Mouse (Mus musculus): ENCODE measurements around the gene Chst11.
"Not testable (repeated sequence)": the region's sequence is repeated elsewhere in the genome, so short reads cannot be mapped to it uniquely, and the experiment has no call there.

The Chst11 gene

DNA sequence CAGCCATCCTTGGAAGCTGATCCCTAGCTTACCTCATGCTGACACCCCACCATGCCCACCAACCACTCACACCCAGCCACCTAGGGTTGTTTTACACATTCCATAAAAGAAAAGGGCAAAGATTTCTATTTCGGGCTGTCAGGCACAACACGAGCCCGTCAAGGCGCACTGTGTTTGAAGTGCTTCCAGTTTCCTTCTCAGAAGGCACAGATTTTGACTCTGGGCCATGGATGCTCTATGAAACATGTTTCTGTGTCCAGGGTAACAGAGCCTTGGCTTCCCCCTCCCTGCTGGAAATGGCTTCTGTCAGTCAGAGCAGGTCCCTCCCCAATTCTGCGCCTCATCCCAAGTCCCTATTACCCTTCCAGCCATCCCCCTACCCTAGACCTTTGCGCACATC is 125.7 kb downstream of the Chst11 start:
- DNase-seq (ENCODE audit: low spot score): no peak

DNA sequence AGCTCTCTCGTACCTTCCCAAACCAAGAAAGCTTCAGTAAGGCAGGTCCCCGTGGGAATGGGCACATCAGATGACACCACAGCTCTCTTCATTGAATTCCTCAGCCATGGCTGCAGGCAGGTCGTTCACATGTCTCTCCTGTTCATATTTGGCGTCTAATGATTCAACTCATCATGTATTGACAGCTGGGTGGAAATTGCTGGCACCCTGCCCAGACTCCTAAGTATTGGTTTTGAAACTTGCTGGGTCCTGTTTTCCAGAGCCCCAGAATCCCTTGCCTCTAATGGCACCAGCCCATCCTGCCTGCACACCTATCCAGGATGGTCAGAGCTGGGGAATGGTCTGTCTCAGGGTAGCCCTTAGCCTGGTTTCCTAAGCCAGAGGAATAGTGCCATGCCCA is 127.0 kb downstream of the Chst11 start:
- DNase-seq (ENCODE audit: low spot score): no peak

DNA sequence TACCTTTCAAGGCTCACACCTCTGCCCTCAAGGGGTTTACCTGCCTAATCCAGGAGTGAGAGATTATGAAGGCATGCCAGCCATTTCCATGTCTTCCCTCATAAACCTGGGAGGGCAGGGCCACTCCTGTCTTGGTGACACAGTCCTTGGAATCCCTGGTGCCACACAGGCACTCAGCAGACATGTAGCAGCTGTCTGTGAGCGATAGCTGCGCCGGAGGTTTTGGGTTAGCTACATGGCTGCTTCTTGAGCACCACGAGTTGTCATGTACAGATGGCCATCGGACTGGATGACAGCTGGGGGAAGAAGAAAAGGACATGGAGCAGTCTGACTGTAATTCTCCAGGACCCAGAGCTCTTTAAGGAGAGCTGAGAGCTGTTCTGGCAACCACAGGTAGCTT is 129.3 kb downstream of the Chst11 start:
- no peak for DNase-seq (ENCODE audit: low spot score)

DNA sequence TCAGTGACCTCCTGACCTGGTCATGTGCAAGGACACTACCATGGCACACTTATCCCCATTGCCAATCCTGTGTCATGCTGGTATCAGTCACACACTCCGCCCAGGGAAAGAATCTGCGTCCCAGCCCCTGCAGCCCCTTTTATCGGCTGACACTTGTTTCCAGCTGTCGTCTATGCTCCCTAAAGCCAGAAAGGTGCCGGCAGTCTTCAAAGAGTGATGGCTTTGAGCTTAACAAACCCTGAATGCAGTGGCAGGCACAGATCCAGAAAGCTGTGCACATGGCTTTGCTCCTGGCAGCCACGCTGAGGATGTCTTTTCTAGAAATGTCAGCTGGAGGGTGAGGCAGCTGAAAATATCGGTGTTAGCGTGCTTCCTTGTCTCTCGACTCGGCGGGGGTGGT is 131.6 kb downstream of the Chst11 start:
- DNase-seq (ENCODE audit: low spot score): no peak

DNA sequence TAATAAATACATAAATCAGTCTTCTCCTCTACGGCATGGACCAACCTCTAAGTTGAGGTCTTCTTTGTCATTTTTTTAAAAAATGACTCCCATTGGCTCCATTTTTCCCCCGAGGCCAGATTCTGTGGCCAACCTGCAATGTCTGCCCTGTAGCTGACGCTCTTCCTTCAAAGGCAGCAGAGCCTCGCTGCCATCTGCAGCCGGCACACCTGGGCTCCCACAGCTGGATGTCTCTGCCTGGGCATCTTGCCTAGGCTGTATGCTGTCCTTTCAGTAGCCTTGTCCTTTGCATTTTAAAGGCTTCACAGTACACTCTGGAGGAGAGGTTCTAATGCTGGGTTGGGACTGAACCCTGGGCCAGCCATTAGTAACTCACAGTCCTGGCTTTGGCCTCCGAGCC is 132.6 kb downstream of the Chst11 start:
- DNase-seq (ENCODE audit: low spot score): no peak

DNA sequence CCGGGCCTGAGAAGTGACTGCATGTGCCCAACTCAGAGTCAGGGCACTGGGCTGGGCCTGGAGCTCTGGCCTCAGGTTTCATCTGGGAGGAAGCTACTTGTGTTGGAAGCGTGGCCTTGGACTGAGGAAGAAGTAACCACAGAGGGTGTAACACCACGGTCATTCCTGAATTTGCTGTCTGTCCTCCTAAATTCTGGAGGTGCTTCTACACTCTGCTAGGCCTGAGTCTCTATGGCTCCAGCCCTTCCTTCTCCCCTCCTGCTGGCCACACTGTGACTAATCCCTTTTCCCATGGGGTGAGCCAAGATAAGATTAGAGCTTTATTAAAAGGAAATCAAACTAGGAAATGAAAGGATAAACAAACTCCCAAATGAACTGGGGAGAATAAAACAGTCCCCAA is 133.3 kb downstream of the Chst11 start:
- peak; percentile 24 for DNase-seq (ENCODE audit: low spot score)

DNA sequence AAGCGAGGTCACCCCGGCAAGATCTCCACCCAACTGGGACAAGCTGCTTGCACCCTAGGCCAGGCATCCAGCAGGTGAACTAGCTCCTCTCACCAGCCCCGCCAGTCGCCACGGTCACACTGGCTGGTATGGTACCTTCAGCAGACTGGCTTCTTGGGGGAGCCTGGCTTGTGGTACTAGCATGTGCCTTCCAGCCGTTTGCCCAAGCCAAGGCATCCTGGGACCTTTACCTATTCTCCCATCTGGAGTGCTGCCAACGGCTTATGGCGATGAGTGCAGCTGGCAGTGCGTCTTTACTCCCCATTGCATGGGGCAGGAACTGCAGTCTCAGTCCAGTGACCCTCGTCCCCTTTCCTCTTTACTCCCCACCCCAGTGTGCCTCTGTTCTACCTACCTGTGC is 133.7 kb downstream of the Chst11 start:
- no peak for DNase-seq (ENCODE audit: low spot score)

DNA sequence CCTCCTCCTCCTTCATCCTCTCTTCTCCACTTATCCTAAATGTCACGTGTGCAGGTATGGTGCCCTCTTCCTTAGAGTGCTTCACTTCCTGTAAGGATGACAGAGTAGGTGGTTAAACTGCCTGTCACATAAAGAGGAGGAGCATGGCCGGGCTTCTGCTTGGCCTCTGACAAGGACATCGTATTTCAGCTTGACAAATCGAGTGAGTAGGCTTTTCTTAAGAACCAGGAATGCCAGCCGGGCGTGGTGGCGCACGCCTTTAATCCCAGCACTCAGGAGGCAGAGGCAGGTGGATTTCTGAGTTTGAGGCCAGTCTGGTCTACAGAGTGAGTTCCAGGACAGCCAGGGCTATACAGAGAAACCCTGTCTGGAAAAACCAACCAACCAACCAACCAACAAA is 134.2 kb downstream of the Chst11 start:
- not testable (repeated sequence) for DNase-seq (ENCODE audit: low spot score)

DNA sequence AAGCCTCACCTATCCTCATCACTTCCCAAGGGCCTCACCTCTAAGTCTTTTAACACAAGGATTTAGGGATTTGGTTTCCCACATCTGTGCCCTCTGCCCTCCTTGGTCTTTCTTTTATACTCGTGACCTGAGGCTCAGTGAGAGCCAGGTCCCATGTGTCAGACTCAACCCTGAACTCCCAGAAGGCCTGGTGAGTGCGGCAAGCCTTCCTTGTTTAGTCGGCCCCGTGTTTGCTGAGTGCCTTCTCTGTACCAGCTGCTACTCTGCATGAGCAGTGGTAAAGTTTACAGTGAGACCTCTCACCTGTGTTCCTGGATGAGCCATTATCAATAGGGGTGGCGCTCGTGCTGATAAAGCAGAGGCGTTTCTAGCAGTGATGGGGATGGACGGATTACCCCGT is 134.6 kb downstream of the Chst11 start:
- DNase-seq (ENCODE audit: low spot score): no peak

DNA sequence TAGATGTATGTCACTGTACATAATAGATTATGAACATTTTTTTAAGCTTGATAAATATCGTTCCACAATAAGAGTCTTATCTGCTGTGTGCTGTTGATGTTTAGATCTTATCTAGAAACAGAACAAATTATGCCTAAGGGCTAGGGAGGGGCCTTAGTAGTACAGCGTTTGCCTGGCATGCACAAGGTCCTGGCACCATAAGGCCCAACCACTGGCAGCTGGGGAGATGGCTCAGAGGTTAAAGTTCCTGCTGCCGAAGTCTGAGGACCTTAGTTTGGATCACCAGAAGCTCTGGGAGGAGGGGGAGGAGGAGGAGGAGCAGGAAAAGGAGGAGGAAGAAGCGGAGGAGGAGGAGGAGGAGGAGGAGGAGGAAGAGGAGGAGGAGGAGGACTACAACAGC is 135.6 kb downstream of the Chst11 start:
- DNase-seq (ENCODE audit: low spot score): peak; percentile 23

DNA sequence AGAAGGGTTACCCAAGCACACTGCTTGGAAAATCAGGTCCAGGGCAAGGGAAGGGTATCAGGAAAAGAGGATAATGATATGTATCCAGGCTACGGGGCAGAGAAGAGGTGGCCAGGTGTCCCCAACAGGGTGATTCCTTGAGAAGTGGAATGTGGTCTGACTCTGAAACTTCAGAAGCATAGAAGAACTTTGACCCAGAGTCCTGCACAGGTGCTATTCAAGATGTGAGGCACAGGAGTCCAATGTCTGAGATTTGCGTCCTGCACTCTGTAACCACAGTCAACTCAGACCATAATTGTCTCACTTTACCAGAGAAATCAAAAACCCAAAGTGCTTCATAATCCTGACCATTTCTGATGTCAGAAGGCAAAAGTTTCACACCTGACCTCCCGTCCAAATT is 139.3 kb downstream of the Chst11 start:
- no peak for DNase-seq (ENCODE audit: low spot score)

DNA sequence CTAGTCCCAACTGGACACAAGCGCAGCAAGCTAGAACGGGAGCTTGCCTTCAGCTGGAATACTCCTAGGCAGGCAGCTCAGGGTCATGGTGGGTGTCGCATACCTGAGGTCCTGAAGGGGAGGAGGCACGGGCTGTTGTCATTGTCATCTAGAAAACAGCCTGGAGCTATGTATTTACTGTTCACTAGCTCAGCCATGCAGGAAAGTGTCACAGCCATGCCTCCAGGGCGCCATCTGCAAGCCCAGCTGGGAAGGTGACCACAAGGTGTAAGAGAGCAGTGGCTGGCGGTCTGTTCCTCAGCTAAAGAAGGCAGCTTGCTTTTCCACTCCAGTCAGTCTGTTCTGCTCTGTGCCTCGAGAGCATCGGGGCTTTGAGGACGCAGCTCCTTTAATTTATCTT is 141.1 kb downstream of the Chst11 start:
- DNase-seq (ENCODE audit: low spot score): no peak

DNA sequence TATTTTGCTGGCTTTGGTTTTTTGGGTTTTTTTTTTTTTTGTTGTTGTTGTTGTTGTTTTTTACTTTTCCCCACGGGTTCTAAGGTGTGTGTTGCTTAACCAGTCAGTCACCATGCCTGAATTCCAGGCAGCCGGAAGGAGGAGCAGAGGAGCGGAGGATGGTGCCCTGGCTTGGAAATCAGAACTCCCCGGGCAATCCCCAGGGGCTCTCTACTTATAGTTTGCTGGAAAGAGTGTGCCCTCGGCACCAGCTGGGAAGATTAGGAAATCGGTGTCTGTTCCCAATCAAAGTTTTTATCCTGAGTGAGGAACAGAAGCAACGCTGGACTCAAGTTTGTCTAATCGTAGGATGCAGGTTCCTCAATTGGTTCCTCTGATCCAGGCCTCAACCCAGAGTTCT is 143.1 kb downstream of the Chst11 start:
- DNase-seq (ENCODE audit: low spot score): no peak

DNA sequence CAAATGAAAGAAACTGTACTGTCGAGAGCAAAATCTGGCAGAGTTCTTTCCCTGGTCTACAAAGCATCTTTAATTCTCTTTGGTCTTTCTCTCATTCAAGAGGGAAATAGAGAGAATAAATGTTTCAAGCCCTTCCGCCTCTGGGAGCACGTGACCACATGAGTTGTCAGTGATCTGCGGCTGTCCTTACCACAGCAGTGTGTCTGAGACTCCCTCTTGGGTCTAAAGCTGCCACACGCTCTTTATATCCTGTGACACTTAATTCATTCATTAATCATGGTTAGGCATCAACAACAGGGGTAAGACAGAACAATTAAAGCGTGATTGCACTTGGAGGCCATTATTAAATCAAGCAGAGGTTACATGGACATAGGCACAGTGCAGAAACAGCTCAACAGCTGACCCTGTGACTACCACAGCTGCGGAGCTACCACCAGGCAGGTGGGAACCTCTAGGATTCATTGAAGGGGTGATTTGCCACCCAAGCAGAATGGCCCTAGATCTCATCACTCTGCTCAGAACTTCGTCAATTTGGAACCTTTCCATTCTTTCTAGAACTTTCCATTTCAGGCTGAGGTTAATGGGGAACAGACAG is 144.4 kb downstream of the Chst11 start:
- no peak for DNase-seq (ENCODE audit: low spot score)

DNA sequence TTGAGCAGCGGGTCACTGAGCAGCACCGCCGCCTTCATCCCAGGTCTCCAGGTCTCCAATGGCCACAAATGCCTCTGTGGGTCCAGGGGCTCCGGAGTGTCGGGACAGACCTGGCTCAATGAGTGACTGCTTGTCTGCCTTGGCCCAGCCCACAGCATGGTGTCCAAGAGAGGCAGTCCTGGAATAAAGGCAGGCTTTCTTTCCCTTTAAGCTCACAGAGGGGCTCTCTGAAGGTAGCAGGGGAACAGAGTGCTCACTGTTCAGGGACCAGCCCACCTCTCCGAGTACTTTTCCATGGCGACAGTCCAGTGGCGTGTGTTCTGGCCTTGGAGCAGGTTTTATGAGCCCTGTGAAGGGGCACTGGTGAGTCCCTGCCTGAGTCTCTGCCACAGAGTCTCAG is 145.3 kb downstream of the Chst11 start:
- DNase-seq (ENCODE audit: low spot score): no peak

DNA sequence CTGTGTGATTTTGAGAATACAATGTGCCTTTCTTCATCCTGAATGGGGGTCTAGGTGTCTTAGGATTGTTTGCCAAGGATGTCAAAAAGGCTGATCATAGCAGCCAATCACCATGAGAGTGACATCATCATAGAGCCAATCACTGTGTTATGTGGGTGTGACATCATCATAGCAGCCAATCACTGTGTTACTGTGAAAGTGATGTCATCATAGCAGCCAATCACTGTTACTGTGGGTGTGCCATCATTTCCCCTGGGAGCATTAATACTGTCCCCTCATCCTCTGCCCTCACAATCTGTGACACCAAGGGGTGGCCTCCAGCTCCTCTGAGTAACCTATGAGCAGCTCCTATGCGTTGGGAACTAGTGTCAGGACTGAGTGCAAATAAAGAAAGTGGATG is 146.6 kb downstream of the Chst11 start:
- no peak for DNase-seq (ENCODE audit: low spot score)

DNA sequence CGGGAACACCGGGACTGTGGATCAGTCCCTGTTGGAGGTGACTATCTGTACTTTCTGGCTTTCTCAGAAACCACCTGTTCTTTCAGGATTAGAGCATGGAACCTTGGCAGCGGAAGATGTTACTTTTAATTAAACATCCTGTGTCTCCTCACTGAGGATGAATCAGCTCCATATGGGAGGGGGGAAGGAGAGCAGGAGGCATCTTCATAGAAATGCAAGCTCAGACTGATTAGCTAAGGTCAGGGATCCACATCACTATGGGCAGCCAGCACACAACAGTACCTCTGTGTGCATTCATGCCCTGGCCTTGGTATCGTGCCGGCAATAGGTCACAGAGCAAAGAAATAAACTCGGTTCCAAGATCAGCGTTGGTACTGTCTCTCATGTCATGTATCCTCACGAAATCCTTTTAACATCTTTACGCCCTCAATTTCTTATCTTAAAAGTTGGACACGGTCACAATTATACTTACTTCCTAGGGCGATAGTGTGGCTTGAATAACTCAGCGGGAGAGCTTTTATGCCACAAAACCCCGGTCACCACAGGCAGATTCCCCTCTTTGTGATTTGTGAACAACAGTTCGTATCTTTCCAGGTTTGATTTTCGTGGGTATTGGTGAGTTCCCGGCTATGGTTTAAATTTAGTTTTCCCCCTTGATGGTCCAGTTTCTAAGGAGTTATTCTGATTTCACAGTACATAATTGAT is 148.7 kb downstream of the Chst11 start:
- no peak for DNase-seq (ENCODE audit: low spot score)

DNA sequence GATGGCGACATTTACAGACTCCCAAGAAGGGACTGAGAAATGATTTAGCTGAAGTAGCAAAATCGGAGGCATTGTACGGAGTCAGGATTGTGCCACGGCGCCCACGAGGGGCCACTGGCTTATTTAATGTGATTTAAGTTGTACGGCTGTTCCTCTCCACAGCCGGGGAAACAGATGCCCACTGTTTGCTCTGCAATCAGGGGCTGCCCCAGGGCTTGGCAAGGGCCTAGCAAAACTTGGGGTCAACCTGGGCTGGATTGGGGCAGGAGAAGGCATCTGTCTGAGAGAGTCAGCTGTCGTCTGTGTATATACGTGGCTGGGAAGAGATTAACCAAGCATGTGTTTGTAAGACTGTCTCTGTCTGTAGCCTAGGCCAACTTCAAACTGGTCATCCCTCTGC is 149.6 kb downstream of the Chst11 start:
- DNase-seq (ENCODE audit: low spot score): no peak

DNA sequence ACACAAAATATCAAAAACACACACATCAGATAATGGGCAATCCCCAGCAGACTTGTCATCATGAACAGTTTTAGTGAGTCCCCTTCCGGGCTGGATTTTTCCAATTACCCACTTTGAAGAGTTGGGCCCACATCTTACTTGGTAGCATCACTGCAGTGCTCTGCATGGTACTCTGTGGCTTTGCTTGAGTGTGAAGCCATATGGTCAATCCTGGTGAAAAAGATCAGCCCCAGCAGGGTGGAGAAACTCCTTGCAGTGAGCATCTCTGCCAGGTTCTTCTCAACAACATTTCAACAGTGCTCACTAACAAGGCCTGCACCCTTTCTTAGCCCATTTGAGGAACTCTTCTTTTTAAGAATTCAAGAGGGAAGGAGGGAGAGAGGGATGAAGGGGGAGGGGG is 150.7 kb downstream of the Chst11 start:
- DNase-seq (ENCODE audit: low spot score): no peak

DNA sequence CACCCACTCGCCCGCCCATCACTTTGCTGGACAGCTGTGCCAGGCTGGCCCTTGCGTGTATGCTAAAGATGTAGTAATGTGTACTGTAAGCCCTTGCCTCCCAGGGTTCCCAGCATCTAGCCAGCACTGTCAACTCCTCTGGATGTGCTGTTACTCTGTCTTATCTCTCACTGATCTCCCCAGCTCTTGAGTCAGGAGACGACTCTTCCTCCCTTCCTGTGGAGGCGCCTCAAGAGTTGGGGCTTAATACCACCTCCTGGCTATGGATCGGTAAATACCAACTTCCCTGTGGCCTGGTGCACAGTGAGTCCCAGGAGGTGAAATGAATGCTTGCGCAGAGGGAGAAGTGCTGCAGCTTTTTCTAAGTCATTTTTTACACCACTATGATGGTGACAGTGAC is 151.8 kb downstream of the Chst11 start:
- DNase-seq (ENCODE audit: low spot score): no peak

DNA sequence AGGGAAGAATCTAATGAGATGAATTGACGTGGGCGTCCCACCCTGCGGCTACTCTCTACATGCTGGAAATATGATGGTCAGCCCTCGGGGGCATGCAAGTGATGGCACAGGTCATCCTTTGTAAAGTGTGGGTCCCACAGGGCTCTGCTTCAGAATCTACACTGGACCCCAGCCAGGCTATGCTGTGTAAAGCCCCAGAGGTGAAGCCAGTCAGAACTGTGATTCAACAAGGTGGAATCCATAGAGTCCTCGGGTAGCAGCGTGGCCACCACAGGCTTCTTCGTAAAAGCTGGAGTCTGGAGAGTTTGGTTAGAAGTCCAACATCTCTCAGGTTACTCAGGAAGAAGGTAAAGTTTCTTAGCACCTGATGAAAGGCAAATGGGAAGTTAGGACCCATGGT is 154.0 kb downstream of the Chst11 start:
- no peak for DNase-seq (ENCODE audit: low spot score)

DNA sequence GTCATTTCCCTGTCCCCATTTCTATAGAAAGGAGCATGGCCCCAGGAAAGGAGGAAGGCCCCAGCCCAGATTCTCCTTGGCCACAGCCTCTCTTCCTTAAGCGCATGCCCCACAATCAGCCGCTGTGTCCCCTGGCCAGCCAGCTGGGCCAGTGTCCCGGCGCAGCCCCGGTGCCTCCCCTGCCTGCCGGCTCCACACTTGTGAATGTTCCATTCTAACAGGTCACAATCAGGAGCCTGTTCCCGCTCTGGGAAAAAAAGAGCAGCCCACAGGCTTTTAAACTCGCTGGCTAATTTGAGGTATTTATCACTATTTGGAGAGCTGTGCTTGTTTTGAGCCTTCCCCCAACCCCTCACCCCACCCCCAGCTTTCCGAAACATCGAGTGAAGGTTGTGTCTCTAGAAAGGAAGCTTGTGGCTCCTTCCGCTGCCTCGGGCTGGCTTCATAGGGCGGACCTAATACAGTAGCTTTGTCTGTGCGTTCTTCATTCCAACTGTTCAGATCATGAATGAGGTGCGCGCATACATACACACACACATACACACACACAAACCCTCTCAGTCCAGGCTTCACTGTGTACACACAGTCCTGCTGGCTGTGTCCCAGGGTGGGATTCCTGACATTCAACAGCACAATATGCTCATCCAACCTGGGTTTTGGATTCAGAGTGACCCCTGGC is 155.1 kb downstream of the Chst11 start:
- no peak for DNase-seq (ENCODE audit: low spot score)

DNA sequence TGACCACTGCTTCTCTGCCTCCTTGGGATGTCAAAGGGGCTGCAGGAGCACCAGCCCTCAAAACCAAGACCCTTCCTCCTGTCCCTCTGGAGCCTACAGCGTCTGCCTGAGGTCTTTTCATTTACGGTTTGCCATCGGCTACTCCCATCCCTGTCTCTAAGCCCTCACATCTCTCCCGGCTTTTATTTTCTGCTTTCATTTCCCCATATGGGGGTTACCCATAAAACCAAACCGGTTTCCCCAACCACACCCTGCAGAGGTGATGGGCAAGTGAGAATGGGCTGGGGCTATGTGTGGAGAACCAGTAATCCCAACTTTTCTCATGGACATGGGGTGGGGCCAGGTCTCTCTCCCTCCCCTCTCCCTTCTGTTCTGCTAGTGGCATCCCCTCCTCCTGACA is 156.1 kb downstream of the Chst11 start:
- no peak for DNase-seq (ENCODE audit: low spot score)

DNA sequence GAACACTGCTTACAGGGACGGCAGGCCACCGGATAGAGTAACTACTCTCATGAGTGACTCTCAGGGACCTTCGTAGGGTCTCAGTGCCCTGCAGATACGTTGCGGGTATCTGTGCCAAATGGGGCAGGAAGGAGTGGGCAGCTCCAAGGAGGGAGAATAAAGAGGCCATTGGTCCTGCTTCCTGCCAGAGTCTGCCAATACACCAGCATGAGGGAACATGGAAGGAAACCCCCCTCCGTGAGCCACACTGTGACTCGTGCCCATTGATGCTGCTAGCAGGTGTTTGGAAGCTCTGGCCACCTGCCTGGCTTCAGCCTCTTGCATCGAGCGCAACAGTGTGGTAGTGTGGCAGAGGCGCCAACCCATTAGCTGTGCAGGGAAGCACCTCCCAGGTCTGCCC is 157.8 kb downstream of the Chst11 start:
- no peak for DNase-seq (ENCODE audit: low spot score)
